Mouse (Mus musculus) gastrocnemius, adult 8-10 months (tissue): Measurements from ENCODE around the gene Snip1. TPM values are rescaled to one million over a fixed set of nuclear protein-coding genes. Genes with fewer than 3 reads are reported as not detected.

Source experiments
- DNase-seq, 2 experiments: peaks; one replicate each; pipeline ENCODE4 v3.0.0; 2022; ENCODE audit warnings: low spot score in 2 of 2
- total RNA-seq, 4 experiments: library from RNA; stranded (reverse); gene quantifications; 2 replicates each; pipeline ENCODE4 v1.2.4; 2022

Gene Snip1
- total RNA-seq, 4 experiments from 2014 or later, result 3.9 to 5.6 (median 4.8) TPM

DNA sequence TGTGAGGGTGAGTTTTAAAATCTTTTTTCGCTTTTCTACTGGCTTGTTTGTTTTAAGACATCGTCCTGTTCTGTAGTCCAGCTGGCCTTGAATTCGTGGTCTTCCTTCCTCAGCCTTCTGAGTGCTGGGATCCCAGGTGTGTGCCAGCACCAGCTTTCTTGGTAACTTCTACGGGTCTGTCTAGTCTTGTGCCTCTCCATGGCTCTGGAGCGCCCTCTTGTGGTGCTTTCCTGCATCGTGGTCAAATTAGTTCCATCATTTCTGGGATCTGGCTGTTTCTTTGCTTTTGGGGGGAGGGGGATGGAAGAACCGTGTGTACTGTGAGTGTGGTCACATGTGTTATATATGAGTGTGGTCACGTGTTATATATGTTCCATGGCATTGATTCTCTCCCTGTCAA, 33.0 kb downstream of the Snip1 start:
- peak; percentile 47 to 49 for DNase-seq

DNA sequence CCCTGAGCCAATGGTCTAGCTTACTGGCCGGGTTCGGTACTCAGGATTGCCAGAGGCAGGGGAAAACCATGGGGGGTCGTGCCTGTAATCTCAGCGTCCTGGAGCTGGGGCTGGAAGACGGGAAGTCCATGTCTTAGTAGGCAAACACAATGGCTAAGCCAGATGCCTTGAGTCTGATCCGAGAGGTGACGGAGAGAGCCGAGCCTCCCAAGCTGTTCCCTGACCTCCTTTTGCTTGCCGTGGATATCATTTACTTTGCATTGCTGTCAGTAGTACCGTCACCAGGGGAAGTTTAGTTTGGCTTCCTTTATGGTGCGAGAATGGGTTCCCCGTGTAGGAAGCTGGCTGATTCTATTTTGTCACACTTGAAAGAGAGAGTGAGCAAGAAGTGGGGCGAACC, 34.9 kb downstream of the Snip1 start:
- DNase-seq, result no peak

GRCm38 (mm10) chr4:125105354-125105753, 38.9 kb downstream of the Snip1 start:
- no peak for DNase-seq

- peak; percentile 76 to 77 for DNase-seq
Measured at GRCm38 (mm10) chr4:125114638-125115037, 48.2 kb downstream of the Snip1 start.

DNA sequence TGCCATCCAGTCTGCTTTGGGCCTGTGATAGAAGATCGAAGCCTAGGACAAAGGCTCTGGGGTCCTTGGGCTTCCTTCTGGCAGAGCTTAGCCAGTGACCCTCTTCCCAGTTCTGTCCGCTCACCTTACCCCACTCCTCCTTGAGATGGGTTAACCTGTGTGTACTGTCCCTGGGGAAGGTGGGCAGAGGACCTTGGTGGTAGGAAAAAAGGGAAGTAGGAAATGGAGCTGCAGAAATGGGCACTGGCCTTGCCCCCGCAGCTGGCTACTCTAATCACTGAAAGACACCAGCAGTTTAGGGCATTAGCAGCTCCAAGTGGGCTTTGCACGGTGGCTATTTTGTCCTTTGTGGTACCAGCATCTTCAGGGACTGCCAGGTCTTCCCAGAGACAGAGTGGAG, 48.6 kb downstream of the Snip1 start:
- DNase-seq, result no peak

DNA sequence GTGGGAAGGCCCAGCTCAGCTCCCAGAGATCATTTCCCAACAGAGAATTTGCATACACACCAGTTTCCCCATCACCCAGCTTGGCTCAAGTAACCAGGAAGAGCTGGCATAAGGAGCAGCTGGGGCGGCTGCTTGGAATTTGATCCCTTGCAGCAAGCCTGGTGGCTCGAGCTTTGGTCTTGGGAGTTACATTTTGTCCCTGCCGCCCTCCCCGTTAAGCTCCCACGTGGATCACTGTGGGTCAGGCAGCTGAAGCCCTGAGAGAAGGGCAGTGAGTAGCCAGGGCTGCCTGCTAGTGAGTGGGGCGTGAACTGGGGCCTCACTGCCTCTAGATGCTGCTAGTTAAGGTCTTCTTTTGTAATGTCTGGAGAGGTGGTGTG, 49.2 kb downstream of the Snip1 start:
- peak; percentile 53 to 61 for DNase-seq

GRCm38 (mm10) chr4:125116090-125116861, 49.8 kb downstream of the Snip1 start:
- DNase-seq, result peak; percentile 35 to 60

- DNase-seq, result no peak
Measured at GRCm38 (mm10) chr4:125116929-125117328, 50.5 kb downstream of the Snip1 start.

DNA sequence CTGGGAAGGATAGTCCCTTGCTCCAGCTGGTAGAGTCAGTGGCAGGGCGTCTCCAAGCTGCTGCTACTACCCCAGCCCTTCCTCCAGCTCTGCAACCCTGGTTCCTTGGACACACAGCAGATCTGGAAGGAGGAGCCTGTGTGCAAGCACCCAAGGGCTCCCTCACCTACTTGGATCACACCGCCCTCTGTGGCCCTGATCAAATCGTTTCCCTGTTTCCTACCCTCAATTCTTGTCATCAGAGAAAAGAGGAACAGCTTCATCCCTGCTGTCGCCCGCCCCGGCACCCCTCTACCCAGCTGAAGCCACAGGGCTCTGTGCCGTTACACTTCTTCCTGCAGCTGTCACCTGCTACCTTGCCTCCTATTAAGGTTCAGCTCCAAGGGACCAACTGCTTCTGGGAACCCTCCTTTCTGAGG, 51.4 kb downstream of the Snip1 start:
- DNase-seq, result no peak

GRCm38 (mm10) chr4:125119070-125119469, 52.6 kb downstream of the Snip1 start:
- DNase-seq, result no peak

- DNase-seq, result no peak
Measured at GRCm38 (mm10) chr4:125119721-125120120, 53.2 kb downstream of the Snip1 start.

- peak; percentile 45 to 56 for DNase-seq
Measured at GRCm38 (mm10) chr4:125122431-125123278, 56.2 kb downstream of the Snip1 start.

GRCm38 (mm10) chr4:125123279-125123671, 56.8 kb downstream of the Snip1 start:
- peak in 1 of 2 experiments; percentile 55 for DNase-seq

Other genes starting within 250 kb of the Snip1 start
- gene Yrdc, start 216.0 kb upstream of the Snip1 start, total RNA-seq, result 10 to 100 TPM; 10.4 to 15.0 (median 12.0) TPM
- gene 1110065P20Rik, start 215.5 kb upstream of the Snip1 start, total RNA-seq, result 10 to 100 TPM; 23.7 to 31.3 (median 25.2) TPM
- gene Maneal, start 204.5 kb upstream of the Snip1 start, total RNA-seq, result under 1 TPM; 0.19 to 0.54 (median 0.40) TPM
- gene Epha10, start 185.8 kb upstream of the Snip1 start, total RNA-seq, result not detected
- gene 9930104L06Rik, start 129.6 kb upstream of the Snip1 start, total RNA-seq, result 1 to 10 TPM; 5.6 to 9.4 (median 7.8) TPM
- under 1 TPM; 0.24 to 0.51 (median 0.28) TPM for gene Cdca8, start 127.4 kb upstream of the Snip1 start, total RNA-seq
- gene Rspo1, start 80.2 kb upstream of the Snip1 start, total RNA-seq, result under 1 TPM in 3 of 4 experiments, not detected in 1; 0.27 to 0.51 (median 0.48) TPM
- 10 to 100 TPM; 22.2 to 32.7 (median 27.4) TPM for gene Gnl2, start 50.1 kb upstream of the Snip1 start, total RNA-seq
- not detected for gene Dnali1, start 969 bp upstream of the Snip1 start, total RNA-seq
- 10 to 100 TPM in 1 of 4 experiments, 1 to 10 TPM in 3; 7.9 to 12.3 (median 8.2) TPM for gene Meaf6, start 18.5 kb downstream of the Snip1 start, total RNA-seq
- 1 to 10 TPM; 1.4 to 2.3 (median 2.0) TPM for gene Zc3h12a, start 61.2 kb downstream of the Snip1 start, total RNA-seq